Mouse (Mus musculus) MN1 (cell line): Measurements from ENCODE around the gene Has1.

ENCODE experiments used
- DNase-seq: peaks from one replicate; pipeline ENCODE4 v3.0.0-alpha.2; 2016; ENCODE audit warnings: low spot score

Gene Has1

DNA sequence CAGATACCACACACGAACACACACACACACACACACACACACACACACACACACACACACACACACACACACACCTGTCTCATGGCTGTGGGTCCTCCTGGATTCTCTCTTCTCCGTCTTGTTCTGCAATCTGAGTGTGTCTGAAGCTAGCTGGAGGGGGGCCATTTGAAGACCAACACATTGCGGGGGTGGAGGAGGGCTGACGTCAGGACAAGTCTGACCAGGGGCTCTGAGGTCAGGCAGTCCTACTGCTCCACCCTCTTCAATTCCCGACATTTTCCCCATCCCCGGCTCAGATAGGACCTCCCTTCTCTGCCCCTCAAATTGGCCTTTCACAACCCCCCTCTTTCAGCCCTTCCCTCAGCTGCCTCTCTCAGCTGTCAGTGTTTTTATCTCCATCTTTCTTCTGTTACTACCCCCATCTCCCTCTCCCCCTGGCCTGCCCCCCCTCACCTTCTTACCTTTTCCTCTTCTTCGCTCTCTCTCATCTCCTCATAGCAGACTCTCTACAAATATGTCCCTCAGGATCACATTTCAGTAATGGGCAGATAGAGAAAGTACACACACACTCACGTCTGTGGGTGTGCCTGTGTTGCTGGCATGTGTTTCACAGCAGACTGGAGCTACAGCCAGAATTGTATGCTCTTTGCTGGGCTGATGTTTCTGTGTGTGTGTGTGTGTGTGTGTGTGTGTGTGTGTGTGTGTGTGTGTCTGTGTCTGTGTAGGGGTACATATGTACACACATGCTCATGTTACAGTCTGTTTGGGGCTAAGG is at the start of gene Has1:
Gene Has1, minus strand, starts transcription at position 142 of the 775 bp plus-strand sequence.
- DNase-seq: no peak

- no peak for DNase-seq
These were observed 45.8 kb upstream of the Has1 start for GRCm38 (mm10) chr17:17900768-17901167.

GRCm38 (mm10) chr17:17899268-17899667 is 44.3 kb upstream of the Has1 start:
- peak; percentile 45 for DNase-seq

DNA sequence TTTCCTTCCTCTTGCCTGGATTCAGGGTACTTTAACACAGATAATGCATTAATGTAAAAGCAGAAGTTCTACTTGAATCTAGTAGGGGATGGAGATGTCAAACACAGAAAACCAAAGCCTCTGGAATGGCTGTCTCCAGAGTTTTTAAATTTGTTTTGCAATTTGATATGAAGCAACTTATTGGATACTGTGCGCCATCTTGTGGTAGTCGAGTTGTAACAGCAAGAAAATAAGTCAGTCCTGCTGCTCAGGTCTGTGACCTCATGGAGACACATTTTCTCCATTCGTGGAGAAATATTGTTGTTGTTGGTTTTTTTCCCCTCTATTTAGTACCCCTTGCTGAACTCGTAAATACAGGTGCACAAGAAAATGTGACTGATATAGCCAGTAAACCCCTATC is 41.0 kb upstream of the Has1 start:
- DNase-seq: peak; percentile 69

DNA sequence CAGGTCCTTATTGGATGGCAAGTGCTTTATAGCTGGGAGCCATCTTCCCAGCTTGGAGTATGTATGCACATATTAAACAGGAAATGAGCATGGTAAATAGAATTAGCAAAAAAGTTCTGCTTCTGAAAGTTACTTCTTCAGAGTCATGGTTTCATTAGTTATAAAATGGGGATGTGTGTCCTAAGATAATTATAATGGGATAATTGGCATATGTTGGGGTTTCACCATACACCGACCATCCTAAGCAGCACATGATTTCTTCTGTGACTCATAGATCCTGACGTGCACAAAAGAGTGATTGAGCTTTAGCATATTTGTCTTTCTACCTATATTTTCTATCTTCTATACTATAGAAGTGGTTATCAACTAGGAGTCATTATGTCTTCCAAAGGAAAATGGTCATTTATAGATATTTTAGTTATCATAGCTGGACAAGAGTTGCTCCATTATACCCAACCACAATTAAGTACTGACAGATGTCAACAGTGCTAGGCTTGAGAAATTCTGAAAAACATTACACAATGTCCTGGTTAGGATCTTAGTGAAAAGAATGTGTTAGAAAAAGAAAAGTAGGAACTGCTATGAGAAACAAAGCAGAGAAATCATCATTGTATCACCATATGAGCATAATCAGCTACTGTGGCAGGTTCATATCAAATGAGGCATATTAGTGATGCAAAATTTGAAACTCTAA is 34.9 kb upstream of the Has1 start:
- no peak for DNase-seq

DNA sequence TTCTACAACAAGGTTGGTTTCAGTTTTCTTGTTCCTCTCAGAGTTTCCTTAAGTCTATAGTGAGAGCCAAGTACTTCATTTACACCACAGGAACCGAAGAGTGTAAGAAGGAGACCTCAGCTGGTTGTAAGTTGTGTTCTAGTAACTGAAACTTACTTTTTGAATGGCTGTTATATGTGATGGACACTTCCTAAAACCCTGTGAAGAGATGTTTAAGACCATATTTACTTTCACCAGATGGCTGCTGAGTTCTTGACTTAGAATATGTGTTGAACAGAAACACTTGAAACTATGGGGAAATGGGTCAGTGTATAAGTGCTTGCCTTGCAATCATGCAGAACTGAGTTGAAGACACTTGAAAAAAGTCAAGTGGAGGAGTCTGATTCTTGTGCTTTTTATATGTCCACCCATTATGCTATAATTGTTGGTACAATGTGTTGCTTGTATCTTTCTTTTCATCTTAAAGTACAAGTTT is 32.8 kb upstream of the Has1 start, which contains the start of the genes Fpr2 and Fpr3:
Gene Fpr2, plus strand, starts transcription at position 51 of the 475 bp plus-strand sequence.
Gene Fpr3, plus strand, starts transcription at position 79 of the 475 bp plus-strand sequence.
- DNase-seq: no peak

GRCm38 (mm10) chr17:17883840-17884239 is 28.8 kb upstream of the Has1 start, which contains the start of gene Fpr1:
TSS of gene Fpr1 (minus strand) at chr17:17883940.
- no peak for DNase-seq

GRCm38 (mm10) chr17:17882672-17883071 is 27.7 kb upstream of the Has1 start:
- DNase-seq: no peak

- no peak for DNase-seq
These were observed 24.3 kb upstream of the Has1 start for GRCm38 (mm10) chr17:17879347-17879746.

- DNase-seq: no peak
These were observed 16.7 kb upstream of the Has1 start for GRCm38 (mm10) chr17:17871697-17872096.

DNA sequence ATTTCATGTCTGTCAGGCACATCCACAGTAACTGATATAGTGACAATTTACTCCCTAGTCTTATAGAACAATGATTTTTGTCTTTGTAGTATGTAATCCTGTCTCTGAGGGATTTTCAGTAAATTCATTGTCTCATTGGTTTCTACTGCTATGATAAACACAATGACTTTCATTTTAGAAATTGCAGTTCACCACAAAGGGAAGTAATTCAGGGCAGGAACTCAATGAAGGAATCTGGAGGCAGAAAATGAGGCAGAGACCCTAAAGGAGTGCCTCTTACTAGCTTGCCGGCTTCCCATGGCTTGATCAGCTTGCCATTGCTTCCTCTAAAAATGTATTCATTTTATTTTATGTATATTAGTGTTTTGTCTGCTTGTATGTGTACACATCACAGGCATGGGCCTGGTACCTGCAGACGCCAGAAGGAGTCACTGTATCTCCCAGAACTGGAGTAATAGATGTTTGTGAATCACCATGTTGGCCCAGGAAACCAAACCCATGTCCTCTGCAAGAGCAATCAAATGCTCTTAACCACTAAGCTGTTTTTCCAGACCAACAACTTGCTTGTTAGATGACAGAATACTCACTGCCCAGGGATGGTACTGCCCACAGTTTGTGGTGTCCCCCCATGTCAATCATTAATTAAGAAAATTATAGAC is 16.0 kb upstream of the Has1 start:
- no peak for DNase-seq

- DNase-seq: no peak
These were observed 11.9 kb upstream of the Has1 start for GRCm38 (mm10) chr17:17866801-17867469.

DNA sequence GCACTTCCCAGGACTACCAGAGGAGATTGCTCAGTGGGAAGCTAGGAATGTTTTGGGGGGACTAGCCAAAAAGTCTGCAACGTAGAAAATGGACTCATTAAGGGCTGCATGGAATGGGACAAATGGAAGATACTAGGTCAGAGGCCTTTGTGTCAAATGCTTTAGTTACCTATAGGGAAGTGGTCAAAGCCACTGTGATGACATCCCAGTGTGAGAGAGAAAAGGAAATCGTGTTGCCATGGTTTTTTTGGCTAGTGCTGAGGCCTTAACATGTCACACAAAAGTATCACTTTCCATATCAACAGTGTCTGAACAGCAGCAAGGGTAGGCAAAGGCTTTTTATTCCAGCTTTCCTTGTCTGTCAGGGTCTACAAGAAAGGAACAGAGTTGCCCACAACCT is 10.2 kb upstream of the Has1 start:
- DNase-seq: no peak

GRCm38 (mm10) chr17:17862360-17862759 is 7.4 kb upstream of the Has1 start:
- DNase-seq: no peak

DNA sequence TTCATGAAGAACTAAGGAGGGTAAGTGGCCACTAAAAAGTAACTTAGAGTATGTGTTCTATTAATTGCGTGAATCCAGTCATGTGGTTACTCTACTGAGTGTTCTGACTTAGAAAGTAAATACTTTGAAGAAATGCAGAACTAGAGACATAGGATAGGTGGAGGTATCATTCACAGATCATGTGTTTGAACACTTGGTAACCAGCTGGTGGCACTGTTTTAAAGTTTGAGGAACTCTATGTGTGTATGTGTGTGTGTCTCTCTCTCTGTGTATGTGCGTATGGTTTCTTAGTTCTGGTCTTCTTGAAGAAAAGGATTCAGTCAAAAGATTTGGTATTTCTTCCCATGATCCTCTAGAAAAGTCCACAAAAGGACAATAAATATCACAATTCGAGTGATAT is 5.1 kb upstream of the Has1 start:
- no peak for DNase-seq

GRCm38 (mm10) chr17:17857446-17857845 is 2.4 kb upstream of the Has1 start:
- peak; percentile 44 for DNase-seq

GRCm38 (mm10) chr17:17856612-17857011 is 1.6 kb upstream of the Has1 start:
- no peak for DNase-seq

GRCm38 (mm10) chr17:17849906-17850712 is 4.9 kb downstream of the Has1 start:
- no peak for DNase-seq

GRCm38 (mm10) chr17:17848988-17849387 is 6.0 kb downstream of the Has1 start:
- no peak for DNase-seq

DNA sequence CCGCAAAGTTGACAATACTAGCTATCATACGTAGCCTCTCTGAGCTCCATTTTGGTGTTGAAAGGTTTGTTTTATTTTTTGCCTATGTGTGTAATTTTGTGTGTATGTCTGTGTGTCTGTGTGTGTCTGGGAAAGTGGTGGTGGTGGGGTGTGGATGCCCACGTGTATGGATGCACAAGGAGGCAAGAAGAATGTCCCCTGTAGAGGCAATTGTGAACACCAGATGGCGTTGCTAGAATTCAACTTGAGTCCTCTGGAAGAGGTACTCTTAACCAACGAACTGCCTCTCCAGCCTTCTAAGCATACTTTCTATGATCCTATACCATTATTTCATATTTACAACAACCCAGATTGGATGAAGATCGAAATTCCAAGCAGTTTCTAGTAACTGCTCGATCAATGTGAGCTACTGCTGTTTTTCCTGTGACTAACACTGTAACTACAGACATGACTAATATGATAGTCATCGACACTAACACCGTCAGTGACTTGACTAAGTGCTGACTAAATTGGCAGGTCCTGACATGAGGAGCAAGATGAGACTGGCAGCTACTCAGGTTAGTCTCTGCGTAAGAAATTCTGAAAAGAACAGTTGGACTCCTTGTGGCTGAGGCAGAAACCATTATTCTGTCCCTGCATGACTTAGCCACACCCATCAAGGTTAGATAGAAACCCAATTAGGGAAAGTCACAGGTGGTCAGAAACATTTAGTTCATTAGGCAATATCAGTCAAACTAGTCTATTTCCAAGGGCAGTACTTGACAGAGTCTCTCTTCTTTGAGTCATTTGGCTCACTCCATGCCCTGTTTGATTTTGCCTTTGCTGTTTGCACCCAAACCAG is 9.6 kb downstream of the Has1 start:
- no peak for DNase-seq
